Mouse (Mus musculus): ENCODE results near the gene Wfdc9. TPM values are rescaled to one million over a fixed set of nuclear protein-coding genes. Genes with fewer than 3 reads are reported as not detected.
A peak's percentile ranks its signal among the peaks of the same experiment; 100 is the strongest.

The Wfdc9 gene
- not detected in 2 replicates for polyA plus RNA-seq (2015; fragmentation: Nextera tagmentation; extraction: Ambion mirVana)

DNA sequence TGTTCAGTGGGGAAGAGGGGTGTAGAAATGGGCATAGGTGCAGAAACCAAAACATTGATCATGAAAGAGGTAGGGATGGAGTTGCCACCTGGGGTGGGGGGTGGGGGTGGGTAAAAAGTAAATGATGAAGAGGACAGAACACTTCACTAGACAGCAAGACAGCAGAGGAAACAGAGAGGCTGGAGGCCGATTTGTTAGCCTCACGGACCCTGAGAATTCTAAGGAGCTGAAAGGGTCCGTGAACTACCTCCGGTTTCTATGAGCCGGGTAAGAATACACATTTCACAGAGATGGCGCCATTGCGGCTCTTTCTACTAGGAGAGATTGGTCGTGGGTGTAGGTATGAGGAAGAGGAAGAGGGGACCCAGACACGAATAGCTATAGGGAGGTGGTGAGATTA is at the start of gene Wfdc9:
Gene Wfdc9 (minus strand): TSS at position 101 of the 400 bp plus-strand sequence.
- WGBS: 86% methylated on average over 9 of the region's 9 CpGs

DNA sequence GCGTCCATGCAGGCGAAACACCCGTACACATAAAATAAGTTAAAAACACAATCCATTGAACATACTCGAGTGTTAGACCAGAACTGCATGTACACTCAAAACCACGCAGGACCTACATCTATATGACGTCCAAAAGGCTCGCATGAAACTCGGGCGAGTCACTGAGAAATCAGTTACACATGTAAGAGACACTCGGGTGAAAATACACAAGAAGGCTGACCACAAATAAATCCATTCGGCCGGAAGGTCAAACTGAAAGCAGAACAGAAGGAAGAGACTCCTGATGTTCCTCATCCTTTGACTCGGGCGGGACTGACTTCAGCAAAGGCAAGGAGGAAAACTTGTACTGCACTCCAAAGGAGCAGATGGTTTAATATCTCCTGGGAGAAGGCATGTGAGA is 49.6 kb upstream of the Wfdc9 start:
- ATAC-seq: no peak
- Histone ChIP-seq H3K27me3 (no peaks in the 10 kb centered on the region), H3K9ac (replicated peaks) (no peak overlapping the region), H3K36me3 (no peaks in the 10 kb centered on the region), H3K9me3 (no peaks in the 10 kb centered on the region), H3K4me1 (replicated peaks) (no peaks in the 10 kb centered on the region), H3K4me3 (replicated peaks) (no peak overlapping the region), H3K4me2 (replicated peaks) (no peak overlapping the region), H3K27ac (no peak overlapping the region)
- WGBS: 90% methylated on average over 14 of the region's 14 CpGs

More for the DNA sequence above, at the start of gene Wfdc9:
- ATAC-seq: no peak
- H3K4me2 ChIP-seq (replicated peaks): no peak within 1 kb of the TSS
- H3K27me3 ChIP-seq: no peaks in the 10 kb centered on the region
- no peaks in the 10 kb centered on the region for H3K36me3 ChIP-seq
- H3K9me3 ChIP-seq: no peaks in the 10 kb centered on the region
- H3K9ac ChIP-seq (replicated peaks): no peak within 1 kb of the TSS
- no peak within 1 kb of the TSS for H3K4me3 ChIP-seq (replicated peaks)
- H3K27ac ChIP-seq: no peak within 1 kb of the TSS
- H3K4me1 ChIP-seq (replicated peaks): no peaks in the 10 kb centered on the region

DNA sequence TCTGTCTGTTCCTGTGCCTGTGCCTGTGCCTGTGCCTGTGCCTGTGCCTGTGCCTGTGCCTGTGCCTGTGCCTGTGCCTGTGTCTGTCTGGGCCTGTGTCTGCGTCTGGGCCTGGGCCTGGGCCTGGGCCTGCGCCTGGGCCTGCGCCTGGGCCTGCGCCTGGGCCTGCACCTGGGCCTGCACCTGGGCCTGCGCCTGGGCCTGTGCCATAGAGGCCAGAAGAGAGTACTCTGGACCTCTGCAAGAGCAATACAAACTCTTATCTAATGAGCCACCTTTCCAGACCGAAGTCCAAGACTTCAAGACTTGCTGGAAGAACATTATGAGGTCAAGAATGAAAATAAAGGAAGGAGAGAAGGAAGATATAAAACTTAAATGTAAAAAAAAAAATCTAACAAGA is 48.9 kb upstream of the Wfdc9 start:
- H3K27ac ChIP-seq: no peak overlapping the region
- no peak overlapping the region for H3K9ac ChIP-seq (replicated peaks)
- H3K4me1 ChIP-seq (replicated peaks): no peaks in the 10 kb centered on the region
- WGBS: 88% methylated on average over 6 of the region's 6 CpGs
- H3K36me3 ChIP-seq: no peaks in the 10 kb centered on the region
- H3K4me3 ChIP-seq (replicated peaks): no peak overlapping the region
- H3K9me3 ChIP-seq: no peaks in the 10 kb centered on the region
- no peak for ATAC-seq
- H3K4me2 ChIP-seq (replicated peaks): no peak overlapping the region
- no peaks in the 10 kb centered on the region for H3K27me3 ChIP-seq

DNA sequence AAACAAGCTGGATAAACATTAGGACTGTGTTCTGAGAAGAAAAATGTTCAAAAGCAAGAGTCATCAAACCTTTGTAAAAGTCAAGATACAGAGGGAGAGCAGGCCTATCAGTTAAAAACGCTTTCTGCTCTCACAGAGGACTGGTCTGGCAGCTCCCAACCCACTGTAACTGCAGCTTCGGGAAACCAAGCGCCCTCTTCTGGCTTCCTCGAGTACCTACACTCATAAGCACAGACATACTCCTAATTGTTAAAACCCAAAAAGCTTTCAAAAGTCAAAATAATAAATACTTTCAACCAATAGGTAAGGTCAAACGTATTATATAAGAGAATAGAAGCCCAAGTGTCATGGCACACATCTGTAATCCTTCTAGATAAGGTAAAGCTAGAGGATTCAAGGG is 47.9 kb upstream of the Wfdc9 start:
- H3K4me3 ChIP-seq (replicated peaks): no peak overlapping the region
- no peak overlapping the region for H3K9ac ChIP-seq (replicated peaks)
- H3K27ac ChIP-seq: no peak overlapping the region
- no peaks in the 10 kb centered on the region for H3K4me1 ChIP-seq (replicated peaks)
- no peak for ATAC-seq
- H3K36me3 ChIP-seq: no peaks in the 10 kb centered on the region
- H3K4me2 ChIP-seq (replicated peaks): no peak overlapping the region
- no peaks in the 10 kb centered on the region for H3K27me3 ChIP-seq
- H3K9me3 ChIP-seq: no peaks in the 10 kb centered on the region
- 70% methylated on average over 5 of the region's 5 CpGs for WGBS

DNA sequence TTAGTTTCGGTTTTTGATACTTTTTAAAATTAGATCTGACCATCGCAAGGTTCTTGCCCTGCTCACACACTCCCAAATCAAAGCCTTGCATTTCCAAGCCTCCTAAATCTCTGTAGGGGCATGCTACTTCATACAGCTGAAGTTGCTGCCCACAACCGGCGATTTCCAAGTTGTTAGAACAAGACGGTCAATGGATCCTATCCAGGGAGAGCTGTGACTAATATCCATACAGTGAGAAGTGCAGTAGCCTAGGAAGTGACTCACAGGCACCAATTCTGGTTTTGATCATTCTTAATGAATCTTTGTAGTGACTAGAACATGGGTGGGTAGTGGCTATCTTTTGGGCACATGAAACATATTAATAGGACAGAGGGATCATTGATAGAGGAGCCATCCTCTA is 45.4 kb upstream of the Wfdc9 start:
- Histone ChIP-seq H3K4me1 (replicated peaks) (no peaks in the 10 kb centered on the region), H3K9me3 (no peaks in the 10 kb centered on the region)

DNA sequence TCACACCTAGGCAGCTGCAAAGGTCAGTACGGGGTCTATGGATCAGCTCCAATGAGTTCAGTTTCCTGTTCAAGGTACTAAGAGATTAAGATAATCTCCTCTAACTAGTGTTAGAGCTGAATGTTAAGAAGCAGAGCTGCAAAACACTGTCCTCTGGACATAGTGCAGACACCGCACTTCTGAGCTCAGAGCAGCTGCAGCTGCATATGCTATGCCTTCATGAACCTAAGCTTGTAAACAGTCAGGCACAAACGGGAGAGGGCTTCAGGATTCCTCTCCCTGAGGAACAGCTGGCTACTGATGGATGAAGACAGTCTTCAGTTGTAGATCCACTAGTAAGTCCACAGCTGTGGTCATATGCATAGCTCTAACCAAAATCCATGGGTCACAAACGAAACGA is 44.6 kb upstream of the Wfdc9 start:
- no peak overlapping the region for H3K4me2 ChIP-seq (replicated peaks)
- no peak overlapping the region for H3K27ac ChIP-seq
- H3K4me1 ChIP-seq (replicated peaks): no peaks in the 10 kb centered on the region
- ATAC-seq: no peak
- WGBS: 83% methylated on average over 5 of the region's 5 CpGs
- no peak overlapping the region for H3K4me3 ChIP-seq (replicated peaks)
- H3K9me3 ChIP-seq: no peaks in the 10 kb centered on the region
- no peaks in the 10 kb centered on the region for H3K27me3 ChIP-seq
- no peak overlapping the region for H3K9ac ChIP-seq (replicated peaks)
- no peaks in the 10 kb centered on the region for H3K36me3 ChIP-seq

More for the DNA sequence above, 45.4 kb upstream of the Wfdc9 start:
- ATAC-seq: no peak
- Histone ChIP-seq H3K4me2 (replicated peaks) (no peak overlapping the region), H3K9ac (replicated peaks) (no peak overlapping the region), H3K27ac (no peak overlapping the region), H3K4me3 (replicated peaks) (no peak overlapping the region), H3K27me3 (no peaks in the 10 kb centered on the region), H3K36me3 (no peaks in the 10 kb centered on the region)
- WGBS: 90% methylated on average over 5 of the region's 5 CpGs

DNA sequence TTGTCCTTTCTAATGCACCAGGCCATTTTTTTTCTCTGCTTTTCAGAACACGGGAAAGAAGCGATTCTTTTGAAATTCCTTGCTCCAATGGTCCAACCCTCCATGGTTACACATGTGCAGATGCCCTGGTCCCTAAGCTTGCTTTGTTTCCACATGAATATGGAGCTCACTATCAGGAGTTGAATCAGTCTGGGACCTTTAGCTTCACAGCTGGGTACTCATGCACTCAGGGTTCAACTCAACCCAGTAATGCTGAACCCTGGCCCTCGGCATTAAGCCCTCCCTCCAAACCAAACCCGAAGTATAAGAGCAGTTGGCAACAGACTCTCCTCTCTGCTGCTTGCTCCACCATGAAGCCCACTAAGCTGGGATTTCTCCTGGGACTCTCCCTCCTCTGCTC is 41.8 kb upstream of the Wfdc9 start, which contains the start of gene Spint4:
Gene Spint4 (plus strand): TSS at position 301 of the 400 bp plus-strand sequence.
- Histone ChIP-seq H3K36me3 (no peaks in the 10 kb centered on the region), H3K9ac (replicated peaks) (no peak within 1 kb of the TSS), H3K4me1 (replicated peaks) (no peaks in the 10 kb centered on the region), H3K27me3 (no peaks in the 10 kb centered on the region), H3K4me3 (replicated peaks) (no peak within 1 kb of the TSS), H3K4me2 (replicated peaks) (no peak within 1 kb of the TSS), H3K9me3 (no peaks in the 10 kb centered on the region), H3K27ac (no peak within 1 kb of the TSS)
- WGBS: 67% methylated on average over 4 of the region's 4 CpGs
- ATAC-seq: no peak

DNA sequence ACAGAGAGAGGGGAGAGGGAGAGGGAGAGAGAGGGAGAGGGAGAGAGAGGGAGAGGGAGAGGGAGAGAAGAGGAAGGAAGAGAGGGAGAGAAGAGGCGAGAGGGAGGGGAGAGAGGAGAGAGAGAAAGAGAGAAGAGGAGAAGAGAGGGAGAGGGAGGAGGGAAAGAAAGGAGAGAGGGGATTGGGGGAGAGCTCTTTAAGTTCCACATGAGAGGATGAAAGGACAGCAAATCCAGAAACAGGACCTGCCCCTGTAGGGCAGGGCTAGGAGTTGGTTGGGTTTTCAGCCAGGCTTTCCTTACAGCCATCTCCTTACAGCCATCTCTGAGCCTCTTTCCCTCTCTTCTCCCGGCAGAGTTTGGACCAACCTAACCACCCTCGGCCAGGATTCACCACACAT is 28.4 kb upstream of the Wfdc9 start, which contains the start of gene Wfdc13:
Gene Wfdc13 (plus strand): TSS at position 301 of the 400 bp plus-strand sequence.
- Histone ChIP-seq H3K4me2 (replicated peaks) (no peak within 1 kb of the TSS), H3K4me1 (replicated peaks) (no peaks in the 10 kb centered on the region), H3K4me3 (replicated peaks) (no peak within 1 kb of the TSS), H3K9ac (replicated peaks) (no peak within 1 kb of the TSS), H3K27me3 (no peaks in the 10 kb centered on the region), H3K9me3 (no peaks in the 10 kb centered on the region), H3K27ac (no peak within 1 kb of the TSS), H3K36me3 (no peaks in the 10 kb centered on the region)
- no peak for ATAC-seq
- WGBS: 59% methylated on average over 3 of the region's 3 CpGs

DNA sequence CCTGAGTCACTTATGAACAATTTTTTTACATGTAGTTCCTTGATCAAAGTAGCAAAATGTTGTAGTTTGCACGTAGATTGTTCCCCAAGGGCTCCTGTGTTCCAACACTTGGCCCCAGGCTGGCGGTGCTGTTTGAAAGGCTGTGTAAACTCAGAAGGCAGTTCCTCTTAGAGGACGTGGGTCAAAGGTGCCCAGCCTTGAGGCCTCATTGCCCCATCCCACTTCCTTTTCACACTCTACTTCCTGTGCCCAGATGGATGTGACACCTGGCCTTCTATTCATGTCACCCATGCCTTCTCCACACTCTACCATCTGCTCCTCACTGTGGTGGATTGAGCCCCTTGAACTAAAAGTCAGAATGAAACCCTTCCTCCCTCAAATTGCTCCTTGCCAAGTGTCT is 23.5 kb upstream of the Wfdc9 start:
- 64% methylated on average over 3 of the region's 3 CpGs for WGBS
- Histone ChIP-seq H3K4me1 (replicated peaks) (peaks cover 9% of the 10 kb centered on the region), H3K9ac (replicated peaks) (no peak overlapping the region), H3K4me2 (replicated peaks) (no peak overlapping the region), H3K4me3 (replicated peaks) (no peak overlapping the region), H3K36me3 (no peaks in the 10 kb centered on the region), H3K27ac (no peak overlapping the region), H3K9me3 (peaks cover 5% of the 10 kb centered on the region; the same call in 1 of the 2 replicates), H3K27me3 (no peaks in the 10 kb centered on the region)
- no peak for ATAC-seq

DNA sequence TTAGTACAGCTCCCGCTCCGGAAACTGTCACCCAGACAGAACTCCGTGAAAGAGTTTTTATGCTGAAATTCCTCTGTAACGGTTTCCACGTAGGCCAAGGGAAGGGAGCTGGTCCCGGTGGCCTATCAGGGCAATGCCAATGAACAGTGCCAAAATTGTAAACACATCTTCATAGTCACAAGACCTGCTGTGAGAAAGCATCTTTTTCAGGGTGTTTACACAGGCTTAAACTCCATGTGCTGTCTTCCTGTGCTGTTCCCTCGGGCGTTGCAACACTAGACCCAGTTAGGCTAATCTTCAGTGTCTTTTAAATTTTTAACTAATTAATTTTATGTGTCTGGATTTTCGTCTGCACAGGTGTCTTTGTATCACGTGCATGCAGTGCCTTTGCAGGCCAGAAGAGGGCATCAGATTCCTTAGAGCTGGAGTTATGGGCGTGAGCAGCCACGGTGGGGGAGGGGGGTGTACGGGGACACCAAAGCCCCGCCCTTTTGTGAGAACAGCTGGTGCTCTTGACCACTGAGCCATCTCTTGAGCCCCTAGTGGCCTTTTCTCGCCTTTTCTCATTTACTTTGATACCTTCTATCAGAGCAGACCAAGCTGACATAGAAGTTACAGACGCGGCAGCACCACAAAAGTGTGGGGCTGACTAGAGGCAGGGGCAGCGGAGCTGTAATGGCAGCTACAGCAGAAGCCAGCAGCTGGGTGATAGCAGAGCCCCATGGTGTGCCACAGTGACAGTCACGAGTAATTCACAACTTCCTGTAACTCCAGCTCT is 22.7 kb upstream of the Wfdc9 start:
- no peak overlapping the region for H3K9ac ChIP-seq (replicated peaks)
- no peak overlapping the region for H3K27ac ChIP-seq
- no peaks in the 10 kb centered on the region for H3K27me3 ChIP-seq
- H3K4me1 ChIP-seq (replicated peaks): peaks cover 9% of the 10 kb centered on the region
- peaks cover 5% of the 10 kb centered on the region; the same call in 1 of the 2 replicates for H3K9me3 ChIP-seq
- ATAC-seq: peak; percentile 69
- H3K4me3 ChIP-seq (replicated peaks): peak overlapping the region; percentile 31
- peak overlapping the region; percentile 53 for H3K4me2 ChIP-seq (replicated peaks)
- WGBS: 23% methylated on average over 19 of the region's 19 CpGs
- H3K36me3 ChIP-seq: no peaks in the 10 kb centered on the region

DNA sequence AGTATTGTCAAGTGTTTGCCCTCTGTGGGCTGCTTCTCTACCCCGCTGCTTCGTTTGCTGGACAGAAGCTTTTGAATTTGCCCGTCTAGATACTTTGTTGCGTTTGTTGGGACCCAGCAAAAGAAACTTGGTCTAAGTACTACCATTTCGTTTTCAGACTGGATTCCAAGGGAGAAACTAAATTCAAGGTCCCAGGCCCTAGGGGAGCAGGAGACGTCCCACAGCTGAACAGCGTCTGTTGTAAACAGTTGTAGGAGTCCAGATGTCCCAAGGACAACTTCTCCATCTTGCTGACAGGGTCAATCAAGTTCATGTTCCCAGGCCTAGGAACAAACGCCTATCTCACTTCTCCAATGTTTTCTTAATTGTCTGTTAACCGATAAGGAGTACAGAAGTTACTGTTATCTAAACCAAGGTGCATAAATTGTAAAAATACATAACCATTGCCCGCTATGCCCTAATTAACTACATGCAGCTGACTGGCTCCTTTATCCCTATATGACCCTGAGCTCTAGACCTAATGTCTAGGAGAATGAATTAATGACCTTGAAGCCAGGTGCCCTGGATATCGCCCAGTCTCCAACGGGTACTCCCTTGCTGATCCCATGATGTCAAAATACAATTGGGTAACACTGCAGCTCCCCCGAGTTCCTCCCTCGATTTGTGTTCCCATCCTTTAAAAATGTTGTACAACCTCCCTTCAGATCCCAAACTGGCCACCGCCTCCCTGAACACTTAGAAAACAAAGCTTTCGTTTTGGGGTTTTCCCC is 20.7 kb upstream of the Wfdc9 start:
- Histone ChIP-seq H3K27me3 (no peaks in the 10 kb centered on the region), H3K4me2 (replicated peaks) (no peak overlapping the region), H3K4me1 (replicated peaks) (peaks cover 9% of the 10 kb centered on the region), H3K9ac (replicated peaks) (no peak overlapping the region), H3K36me3 (no peaks in the 10 kb centered on the region), H3K4me3 (replicated peaks) (no peak overlapping the region), H3K9me3 (peaks cover 5% of the 10 kb centered on the region), H3K27ac (no peak overlapping the region)
- ATAC-seq: no peak
- 87% methylated on average over 16 of the region's 16 CpGs for WGBS

DNA sequence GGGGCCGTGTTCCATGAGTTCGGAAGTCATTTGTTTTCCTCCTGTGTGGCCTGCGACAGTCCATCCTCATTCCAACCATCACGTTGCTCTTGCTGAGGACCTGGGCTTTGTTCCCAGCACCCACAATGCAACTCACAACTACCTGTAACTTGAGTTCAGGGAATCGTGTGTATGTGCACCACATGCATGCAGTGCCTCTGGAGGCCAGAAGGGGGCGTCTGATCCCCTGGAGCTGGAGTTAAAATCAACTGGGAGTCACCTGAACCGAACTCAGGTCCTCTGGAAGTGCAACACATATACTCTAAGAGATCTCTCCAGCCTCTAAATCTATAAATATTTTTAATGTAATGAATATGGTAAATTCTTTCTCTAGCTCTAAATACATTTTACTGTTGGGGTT is 19.7 kb upstream of the Wfdc9 start:
- no peak overlapping the region for H3K27ac ChIP-seq
- no peaks in the 10 kb centered on the region for H3K27me3 ChIP-seq
- no peak for ATAC-seq
- H3K4me2 ChIP-seq (replicated peaks): no peak overlapping the region
- no peak overlapping the region for H3K4me3 ChIP-seq (replicated peaks)
- H3K4me1 ChIP-seq (replicated peaks): peaks cover 9% of the 10 kb centered on the region
- H3K9ac ChIP-seq (replicated peaks): no peak overlapping the region
- H3K9me3 ChIP-seq: peaks cover 5% of the 10 kb centered on the region
- WGBS: 74% methylated on average over 7 of the region's 7 CpGs
- H3K36me3 ChIP-seq: no peaks in the 10 kb centered on the region
